Mouse (Mus musculus): Measurements from ENCODE around the gene Fbxo36.

- no peak for TF ChIP-seq CTCF (IDR thresholded peaks at IDR 0.05; ENCODE audit: low read depth)
- no peak for TF ChIP-seq EP300 (IDR thresholded peaks at IDR 0.05; ENCODE audit: low read depth)
Measured at GRCm38 (mm10) chr1:84847698-84848097, 8.1 kb downstream of the Fbxo36 start.
